Mouse (Mus musculus) spleen, adult 2 months (tissue): ENCODE measurements at regions not wholly inside any gene's neighbourhood (a gene's known extent, or its start where the extent isn't known, plus 50 kb on each side); places are given as distances from the start of the nearest gene placed in this dataset.

ENCODE experiments used
- CTCF ChIP-seq: fragments of 200-500 bp; IDR thresholded peaks from 2 replicates; pipeline ENCODE4 v1.5.1; 2011; ENCODE audit warnings: mild to moderate bottlenecking, inconsistent platforms; ENCODE audit not compliant: insufficient read depth, insufficient read length, insufficient replicate concordance; ENCODE audit errors: extremely low read depth
- POLR2A ChIP-seq: fragments of 200-500 bp; IDR thresholded peaks from 2 replicates; pipeline ENCODE4 v1.6.1; 2011; ENCODE audit warnings: low read depth, low read length, inconsistent platforms

- no peak for TF ChIP-seq CTCF
- no peak for TF ChIP-seq POLR2A
Measured at GRCm38 (mm10) chr11:24742561-24742960, 664.7 kb downstream of the Bcl11a start.
